Mouse (Mus musculus): ENCODE measurements around the gene Hgd. TPM values are rescaled to one million over a fixed set of nuclear protein-coding genes. Genes with fewer than 3 reads are reported as not detected.

Hgd gene
- polyA plus RNA-seq, 1 experiment: 0.31 TPM

DNA sequence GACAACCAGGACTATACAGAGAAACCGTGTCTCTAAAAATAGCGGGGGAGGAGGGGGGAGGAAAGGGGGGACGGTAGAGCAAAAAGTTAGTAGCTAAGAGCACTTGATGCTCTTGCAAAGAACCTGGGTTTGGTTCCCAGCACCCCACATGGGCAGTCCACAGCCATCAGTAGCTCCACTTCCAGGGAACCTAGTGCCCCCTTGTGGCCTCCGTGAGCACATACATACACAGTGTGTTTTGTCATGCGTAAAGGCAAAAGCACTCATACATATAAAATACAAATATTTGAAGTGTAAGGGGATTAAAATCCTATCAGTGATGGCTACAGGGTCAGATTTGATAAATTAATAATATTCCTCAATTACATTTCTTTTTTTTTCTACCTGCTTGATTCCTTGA is 6.9 kb upstream of the Hgd start:
- 93% methylated on average over 5 of the region's 5 CpGs for WGBS
- no peak for DNase-seq
- no peak overlapping the region for H3K4me3 ChIP-seq (replicated peaks; ENCODE audit: extremely low read depth, low read depth, low read length)
- H3K4me1 ChIP-seq (ENCODE audit: control insufficient read depth, insufficient read depth, low read length): no peaks in the 10 kb centered on the region
- TF ChIP-seq CTCF (IDR thresholded peaks at IDR 0.05; ENCODE audit: insufficient read depth, low read length): no peak
- TF ChIP-seq POLR2A (IDR thresholded peaks at IDR 0.05; ENCODE audit: borderline replicate concordance, extremely low read depth, low read depth, low read length): no peak

DNA sequence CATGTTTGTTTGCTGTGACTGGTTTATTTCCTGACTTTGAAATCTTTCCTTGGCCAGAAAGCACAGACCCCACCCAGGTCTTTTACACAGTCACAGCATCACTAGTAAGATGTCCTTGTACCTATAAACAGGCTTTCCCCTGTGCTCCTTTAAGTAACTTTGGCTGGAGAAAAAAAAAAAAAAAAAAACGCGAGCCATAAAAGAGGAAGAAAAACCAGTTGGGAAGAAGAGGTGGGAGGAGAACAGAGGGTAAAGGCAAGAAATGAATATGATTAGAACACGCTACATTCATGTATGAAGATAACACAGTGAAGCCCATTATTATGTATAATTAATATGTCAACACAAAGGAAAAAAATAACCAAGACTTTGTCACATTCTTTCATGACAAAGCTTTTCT is 4.6 kb upstream of the Hgd start:
- Histone ChIP-seq H3K4me1 (ENCODE audit: control insufficient read depth, insufficient read depth, low read length) (no peaks in the 10 kb centered on the region), H3K4me3 (replicated peaks; ENCODE audit: extremely low read depth, low read depth, low read length) (no peak overlapping the region)
- DNase-seq: no peak
- 60% methylated on average over 3 of the region's 3 CpGs for WGBS
- TF ChIP-seq CTCF (IDR thresholded peaks at IDR 0.05; ENCODE audit: insufficient read depth, low read length): no peak
- TF ChIP-seq POLR2A (IDR thresholded peaks at IDR 0.05; ENCODE audit: borderline replicate concordance, extremely low read depth, low read depth, low read length): no peak

DNA sequence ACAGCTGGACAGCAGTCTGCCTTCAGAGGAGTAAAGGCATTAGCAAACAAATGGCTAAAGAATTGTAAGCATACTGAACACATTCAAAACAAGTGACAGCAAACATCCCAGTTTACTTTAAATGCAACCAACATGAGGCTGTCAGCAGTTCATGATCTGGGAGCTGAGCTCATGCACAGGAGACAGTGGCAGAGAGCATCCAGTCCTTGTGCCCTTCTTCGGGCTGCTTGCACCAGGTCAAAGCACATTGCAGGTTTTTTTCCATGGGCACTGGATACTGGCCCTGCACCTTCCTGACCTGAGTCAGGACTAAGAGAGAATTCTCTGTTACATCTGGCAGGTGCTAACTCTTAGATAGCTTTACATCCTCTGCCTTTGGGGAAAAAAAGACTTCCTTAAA is 362 bp upstream of the Hgd start:
- TF ChIP-seq POLR2A (IDR thresholded peaks at IDR 0.05; ENCODE audit: borderline replicate concordance, extremely low read depth, low read depth, low read length) (no peak), CTCF (IDR thresholded peaks at IDR 0.05; ENCODE audit: insufficient read depth, low read length) (no peak)
- DNase-seq: no peak
- 50% methylated on average over 1 of the region's 1 CpGs for WGBS
- Histone ChIP-seq H3K4me1 (ENCODE audit: control insufficient read depth, insufficient read depth, low read length) (no peaks in the 10 kb centered on the region), H3K4me3 (replicated peaks; ENCODE audit: extremely low read depth, low read depth, low read length) (no peak overlapping the region)

GRCm38 (mm10) chr16:37580651-37581050 is 698 bp downstream of the Hgd start:
- no peak overlapping the region for H3K4me3 ChIP-seq (replicated peaks; ENCODE audit: extremely low read depth, low read depth, low read length)
- H3K4me1 ChIP-seq (ENCODE audit: control insufficient read depth, insufficient read depth, low read length): no peaks in the 10 kb centered on the region
- no peak for DNase-seq
- WGBS: 92% methylated on average over 4 of the region's 4 CpGs
- TF ChIP-seq CTCF (IDR thresholded peaks at IDR 0.05; ENCODE audit: insufficient read depth, low read length) (no peak), POLR2A (IDR thresholded peaks at IDR 0.05; ENCODE audit: borderline replicate concordance, extremely low read depth, low read depth, low read length) (no peak)

DNA sequence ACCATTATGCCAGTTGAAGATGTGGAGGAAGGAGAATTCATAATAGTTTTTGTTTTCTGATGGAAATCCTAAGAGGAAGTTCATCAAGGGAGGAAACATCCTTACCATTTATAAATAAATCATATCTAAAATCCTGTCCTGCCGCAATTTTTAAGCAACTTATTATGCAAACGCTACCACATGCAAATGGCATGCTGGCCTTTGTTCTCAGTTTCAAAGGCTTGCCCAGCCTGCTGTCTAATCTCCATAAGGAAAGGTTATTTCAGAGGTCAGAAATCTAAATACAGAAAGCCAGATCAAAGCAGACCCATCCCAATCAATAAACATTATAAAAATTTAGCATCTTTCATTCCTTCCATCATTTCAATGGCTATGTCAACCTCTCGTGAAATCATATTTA is 1.9 kb downstream of the Hgd start:
- 76% methylated on average over 3 of the region's 3 CpGs for WGBS
- Histone ChIP-seq H3K4me3 (replicated peaks; ENCODE audit: extremely low read depth, low read depth, low read length) (no peak overlapping the region), H3K4me1 (ENCODE audit: control insufficient read depth, insufficient read depth, low read length) (no peaks in the 10 kb centered on the region)
- TF ChIP-seq CTCF (IDR thresholded peaks at IDR 0.05; ENCODE audit: insufficient read depth, low read length): no peak
- no peak for TF ChIP-seq POLR2A (IDR thresholded peaks at IDR 0.05; ENCODE audit: borderline replicate concordance, extremely low read depth, low read depth, low read length)
- no peak for DNase-seq

DNA sequence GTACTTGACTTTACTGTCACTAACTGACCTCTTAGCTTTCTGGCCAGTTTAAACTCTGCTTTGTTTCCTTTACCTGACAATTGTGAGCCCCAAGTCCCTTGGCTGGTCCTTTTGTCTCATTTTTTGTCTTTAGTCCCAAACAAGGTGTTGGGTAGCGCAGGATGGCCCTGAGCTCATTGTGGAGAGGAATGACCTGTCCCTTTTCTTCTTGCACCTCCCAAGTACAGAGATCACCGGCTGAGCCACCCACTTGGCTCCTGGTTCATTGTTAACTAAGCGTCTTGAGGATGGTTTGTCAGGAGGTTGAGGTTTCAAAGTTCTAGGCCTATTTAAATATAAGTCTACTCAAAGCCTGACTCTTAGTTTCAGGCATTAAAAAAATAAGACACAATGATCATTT is 3.4 kb downstream of the Hgd start:
- DNase-seq: no peak
- no peak for TF ChIP-seq CTCF (IDR thresholded peaks at IDR 0.05; ENCODE audit: insufficient read depth, low read length)
- no peak for TF ChIP-seq POLR2A (IDR thresholded peaks at IDR 0.05; ENCODE audit: borderline replicate concordance, extremely low read depth, low read depth, low read length)
- Histone ChIP-seq H3K4me3 (replicated peaks; ENCODE audit: extremely low read depth, low read depth, low read length) (no peak overlapping the region), H3K4me1 (ENCODE audit: control insufficient read depth, insufficient read depth, low read length) (no peaks in the 10 kb centered on the region)
- WGBS: 92% methylated on average over 3 of the region's 3 CpGs

DNA sequence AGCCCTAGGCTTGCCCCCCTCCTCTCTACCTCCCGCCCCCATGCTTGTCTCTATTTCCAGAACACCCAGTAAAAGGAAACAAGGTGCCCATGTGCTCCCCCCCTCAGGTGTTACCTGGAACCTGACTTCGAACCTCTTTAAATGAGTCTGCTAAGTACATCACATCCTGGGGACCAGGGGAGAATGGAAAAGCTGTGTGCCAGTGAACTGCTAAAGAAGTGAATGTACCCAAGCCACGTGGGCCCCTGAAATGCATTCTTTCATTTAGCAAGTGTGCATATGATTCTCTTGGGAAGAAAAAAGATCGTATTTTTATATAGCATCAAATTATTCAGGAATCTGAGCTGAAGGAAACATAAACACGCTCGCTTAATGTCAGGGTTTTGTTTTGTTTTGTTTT is 3.8 kb downstream of the Hgd start:
- WGBS: 46% methylated on average over 6 of the region's 6 CpGs
- no peak for DNase-seq
- no peaks in the 10 kb centered on the region for H3K4me1 ChIP-seq (ENCODE audit: control insufficient read depth, insufficient read depth, low read length)
- H3K4me3 ChIP-seq (replicated peaks; ENCODE audit: extremely low read depth, low read depth, low read length): no peak overlapping the region
- TF ChIP-seq POLR2A (IDR thresholded peaks at IDR 0.05; ENCODE audit: borderline replicate concordance, extremely low read depth, low read depth, low read length): no peak

DNA sequence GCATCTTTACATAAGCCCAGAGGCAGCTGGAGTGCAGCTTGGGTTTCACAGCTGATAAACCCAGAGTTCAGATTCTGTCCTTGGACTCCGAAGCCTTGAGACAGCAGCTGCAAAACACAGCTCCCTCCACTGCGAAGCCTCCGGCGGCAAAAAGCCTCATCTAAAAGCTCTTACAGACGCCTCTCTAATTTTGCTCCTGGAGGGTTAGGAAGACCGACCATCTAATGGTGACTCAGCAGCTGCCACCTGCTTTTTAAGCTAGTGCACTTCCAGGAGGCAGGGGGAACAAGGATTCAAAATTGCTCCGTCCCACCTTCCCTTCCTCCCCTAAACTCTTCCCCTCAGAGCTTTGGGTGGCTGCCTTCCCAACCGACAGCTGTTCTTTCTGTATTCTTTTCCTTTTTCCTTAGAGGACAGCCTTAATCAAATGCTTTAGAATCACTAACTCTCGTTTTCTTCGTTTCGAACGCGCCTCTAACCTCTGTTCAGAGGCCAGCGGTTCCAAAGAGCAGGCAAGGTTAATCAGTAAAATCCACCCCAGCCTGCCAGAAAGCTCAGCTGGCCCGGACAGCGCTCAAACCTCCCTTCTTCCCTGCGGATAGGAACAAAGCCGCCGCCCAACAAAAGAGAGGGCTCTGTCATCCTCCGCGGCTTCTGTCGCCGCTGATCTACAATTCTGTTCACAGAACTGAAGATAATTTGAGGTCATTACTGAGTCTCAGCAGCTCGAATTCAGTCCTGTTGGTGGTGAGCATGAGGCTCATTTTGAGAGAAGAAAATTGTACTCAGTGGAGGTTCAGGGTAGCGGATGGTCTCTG is 4.5 kb downstream of the Hgd start:
- TF ChIP-seq POLR2A (IDR thresholded peaks at IDR 0.05; ENCODE audit: borderline replicate concordance, extremely low read depth, low read depth, low read length) (no peak), CTCF (IDR thresholded peaks at IDR 0.05; ENCODE audit: insufficient read depth, low read length) (no peak)
- DNase-seq: peak; percentile 17
- 10% methylated on average over 25 of the region's 25 CpGs for WGBS
- no peaks in the 10 kb centered on the region for H3K4me1 ChIP-seq (ENCODE audit: control insufficient read depth, insufficient read depth, low read length)
- no peak overlapping the region for H3K4me3 ChIP-seq (replicated peaks; ENCODE audit: extremely low read depth, low read depth, low read length)

GRCm38 (mm10) chr16:37585129-37585563 is 5.2 kb downstream of the Hgd start:
- Histone ChIP-seq H3K4me3 (replicated peaks; ENCODE audit: extremely low read depth, low read depth, low read length) (no peak overlapping the region), H3K4me1 (ENCODE audit: control insufficient read depth, insufficient read depth, low read length) (no peaks in the 10 kb centered on the region)
- 79% methylated on average over 8 of the region's 8 CpGs for WGBS
- TF ChIP-seq POLR2A (IDR thresholded peaks at IDR 0.05; ENCODE audit: borderline replicate concordance, extremely low read depth, low read depth, low read length): no peak
- no peak for TF ChIP-seq CTCF (IDR thresholded peaks at IDR 0.05; ENCODE audit: insufficient read depth, low read length)
- no peak for DNase-seq

- Histone ChIP-seq H3K4me1 (ENCODE audit: control insufficient read depth, insufficient read depth, low read length) (no peaks in the 10 kb centered on the region), H3K4me3 (replicated peaks; ENCODE audit: extremely low read depth, low read depth, low read length) (no peak overlapping the region)
- WGBS: 87% methylated on average over 3 of the region's 3 CpGs
- TF ChIP-seq POLR2A (IDR thresholded peaks at IDR 0.05; ENCODE audit: borderline replicate concordance, extremely low read depth, low read depth, low read length) (no peak), CTCF (IDR thresholded peaks at IDR 0.05; ENCODE audit: insufficient read depth, low read length) (no peak)
- no peak for DNase-seq
Observed at GRCm38 (mm10) chr16:37590921-37591320, 11.0 kb downstream of the Hgd start.
